Mouse (Mus musculus): ENCODE results near the gene Rpa3. TPM values are rescaled to one million over a fixed set of nuclear protein-coding genes. Genes with fewer than 3 reads are reported as not detected.

Rpa3 gene
- polyA plus RNA-seq, 2 experiments: 79.3 to 136 TPM

DNA sequence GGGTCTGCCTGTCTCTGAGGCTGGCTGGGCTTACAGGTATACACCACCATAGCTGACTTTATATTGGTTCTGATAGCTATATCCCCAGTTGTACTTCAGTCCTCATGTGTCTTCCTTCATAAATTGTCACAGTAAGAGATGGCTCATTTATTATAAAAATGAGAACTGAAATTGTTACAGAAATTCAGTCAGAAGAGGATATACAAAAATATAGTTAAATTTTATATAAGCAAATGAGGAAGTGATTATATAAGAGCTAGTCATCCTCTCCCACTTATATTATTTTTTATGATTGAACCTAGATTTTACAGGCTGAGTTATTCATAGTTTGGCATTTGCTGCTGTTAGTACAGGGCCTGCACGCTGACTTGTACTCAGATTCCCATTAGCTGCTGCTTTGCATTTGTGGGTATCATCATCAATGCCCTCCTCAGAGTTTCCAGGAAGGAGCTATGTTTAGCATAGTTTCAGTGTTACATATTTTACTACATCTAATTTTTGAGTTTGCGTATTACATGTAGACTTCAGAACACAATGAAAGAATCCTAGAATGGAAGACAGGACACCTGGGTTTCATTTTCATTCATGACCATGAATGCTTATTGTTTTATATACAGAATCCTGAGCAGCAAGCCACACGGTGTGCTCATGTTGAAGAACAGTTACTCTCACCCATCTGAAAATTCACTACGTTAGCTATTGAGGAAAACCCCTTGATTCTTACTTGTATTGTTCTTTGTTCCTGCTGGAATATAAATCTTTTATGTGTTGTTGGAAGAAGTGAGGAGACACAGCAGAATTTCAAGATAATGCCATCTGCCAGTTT lies 30.0 kb upstream of the Rpa3 start:
- ATAC-seq (ENCODE audit: low FRiP score, low read depth): no peak
- Histone ChIP-seq H3K36me3 (ENCODE audit: control insufficient read depth, insufficient read depth, low read length) (no peaks in the 10 kb centered on the region), H3K4me1 (ENCODE audit: control insufficient read depth, insufficient read depth, low read length) (no peaks in the 10 kb centered on the region; the same call in 1 of the 2 replicates), H3K27ac (replicated peaks; ENCODE audit: low read depth, low read length) (no peak overlapping the region), H3K27me3 (ENCODE audit: control insufficient read depth, insufficient read depth, low read length) (no peaks in the 10 kb centered on the region), H3K4me3 (replicated peaks; ENCODE audit: low read length) (no peak overlapping the region), H3K4me2 (replicated peaks; ENCODE audit: low read depth, low read length, severe bottlenecking) (no peak overlapping the region), H3K9ac (ENCODE audit: low read depth, low read length, severe bottlenecking) (no peak overlapping the region), H3K9me3 (ENCODE audit: control insufficient read depth, low read length) (no peaks in the 10 kb centered on the region)
- WGBS: 69% methylated on average over 4 of the region's 4 CpGs
- no peak for DNase-seq (ENCODE audit: low spot score)
- TF ChIP-seq POLR2A (IDR thresholded peaks at IDR 0.05; ENCODE audit: borderline replicate concordance, extremely low read depth, insufficient read depth, insufficient read length): no peak

DNA sequence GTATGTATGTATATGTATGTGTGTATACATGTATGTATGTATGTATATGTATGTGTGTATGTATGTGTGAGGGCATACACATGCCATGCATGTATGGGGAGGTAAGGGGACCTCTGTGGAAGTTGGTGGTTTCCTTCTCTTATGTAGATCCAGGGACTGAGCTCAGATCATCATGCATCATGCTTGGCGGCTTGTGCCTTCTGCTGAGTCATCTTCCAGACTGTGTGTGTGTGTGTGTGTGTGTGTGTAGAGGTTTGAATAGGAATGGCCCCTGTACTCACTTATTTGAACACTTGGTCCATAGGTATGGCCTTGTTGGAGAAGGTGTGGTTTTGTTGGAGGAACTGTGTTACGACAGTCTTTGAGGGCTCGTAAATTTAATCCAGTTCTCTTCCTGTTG lies 27.2 kb upstream of the Rpa3 start:
- Histone ChIP-seq H3K9ac (ENCODE audit: low read depth, low read length, severe bottlenecking) (no peak overlapping the region), H3K27ac (replicated peaks; ENCODE audit: low read depth, low read length) (no peak overlapping the region), H3K27me3 (ENCODE audit: control insufficient read depth, insufficient read depth, low read length) (no peaks in the 10 kb centered on the region), H3K36me3 (ENCODE audit: control insufficient read depth, insufficient read depth, low read length) (no peaks in the 10 kb centered on the region), H3K4me1 (ENCODE audit: control insufficient read depth, insufficient read depth, low read length) (no peaks in the 10 kb centered on the region), H3K4me3 (replicated peaks; ENCODE audit: low read length) (no peak overlapping the region), H3K9me3 (ENCODE audit: control insufficient read depth, low read length) (no peaks in the 10 kb centered on the region), H3K4me2 (replicated peaks; ENCODE audit: low read depth, low read length, severe bottlenecking) (no peak overlapping the region)
- WGBS: 90% methylated on average over 3 of the region's 3 CpGs
- no peak for ATAC-seq (ENCODE audit: low FRiP score, low read depth)
- no peak for DNase-seq (ENCODE audit: low spot score)
- TF ChIP-seq POLR2A (IDR thresholded peaks at IDR 0.05; ENCODE audit: borderline replicate concordance, extremely low read depth, insufficient read depth, insufficient read length): no peak

DNA sequence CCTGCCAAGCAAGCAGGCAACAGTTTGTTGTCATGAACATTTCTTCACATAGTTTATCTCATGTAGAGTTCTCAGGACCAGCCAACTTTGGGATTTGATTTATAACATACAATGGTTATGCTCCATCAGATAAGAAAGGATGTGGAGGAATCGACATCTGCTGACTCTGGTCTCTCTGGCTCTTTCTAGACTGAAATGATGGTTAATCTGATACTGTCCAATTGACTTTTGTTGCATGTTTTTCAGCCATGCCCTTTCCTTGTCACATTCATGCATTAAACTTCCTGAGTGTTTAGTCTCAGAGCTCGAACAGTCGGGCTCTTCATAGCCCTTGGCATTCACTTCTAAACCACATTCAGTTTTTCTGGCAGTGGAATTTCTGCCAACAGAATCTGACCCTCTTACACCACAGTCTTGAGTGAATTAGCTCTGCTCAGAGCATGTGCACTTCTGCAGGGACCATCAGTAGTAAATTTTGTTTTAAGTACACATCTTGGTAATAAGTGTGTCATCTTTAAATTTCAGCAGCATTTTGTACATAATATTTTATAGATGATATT lies 26.5 kb upstream of the Rpa3 start:
- H3K4me1 ChIP-seq (ENCODE audit: control insufficient read depth, insufficient read depth, low read length): no peaks in the 10 kb centered on the region
- DNase-seq (ENCODE audit: low spot score): no peak
- H3K4me2 ChIP-seq (replicated peaks; ENCODE audit: low read depth, low read length, severe bottlenecking): no peak overlapping the region
- no peak overlapping the region for H3K27ac ChIP-seq (replicated peaks; ENCODE audit: low read depth, low read length)
- no peaks in the 10 kb centered on the region for H3K36me3 ChIP-seq (ENCODE audit: control insufficient read depth, insufficient read depth, low read length)
- no peak for ATAC-seq (ENCODE audit: low FRiP score, low read depth)
- H3K4me3 ChIP-seq (replicated peaks; ENCODE audit: low read length): no peak overlapping the region
- H3K9ac ChIP-seq (ENCODE audit: low read depth, low read length, severe bottlenecking): no peak overlapping the region
- WGBS: 70% methylated on average over 3 of the region's 3 CpGs
- H3K27me3 ChIP-seq (ENCODE audit: control insufficient read depth, insufficient read depth, low read length): no peaks in the 10 kb centered on the region
- no peak for TF ChIP-seq POLR2A (IDR thresholded peaks at IDR 0.05; ENCODE audit: borderline replicate concordance, extremely low read depth, insufficient read depth, insufficient read length)
- H3K9me3 ChIP-seq (ENCODE audit: control insufficient read depth, low read length): no peaks in the 10 kb centered on the region

DNA sequence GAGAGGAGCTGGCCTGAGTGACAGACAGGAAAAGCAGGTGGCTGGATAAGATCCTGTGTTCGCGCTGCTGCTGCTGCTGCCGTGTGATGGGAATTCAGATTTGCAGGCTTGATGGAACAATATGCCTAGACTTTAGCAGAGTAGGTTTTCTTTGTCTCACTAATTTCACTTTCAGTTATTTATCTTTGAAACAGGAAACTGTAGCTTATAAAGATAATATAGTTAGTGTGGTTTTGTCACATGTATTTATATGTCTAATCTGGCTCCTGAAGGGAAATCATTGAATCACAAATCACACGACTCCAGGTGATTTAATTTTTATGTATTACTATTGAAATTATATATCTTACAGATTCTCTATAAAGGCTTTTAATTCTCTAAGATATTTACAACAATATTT lies 24.3 kb upstream of the Rpa3 start:
- Histone ChIP-seq H3K36me3 (ENCODE audit: control insufficient read depth, insufficient read depth, low read length) (no peaks in the 10 kb centered on the region), H3K4me1 (ENCODE audit: control insufficient read depth, insufficient read depth, low read length) (no peaks in the 10 kb centered on the region), H3K27me3 (ENCODE audit: control insufficient read depth, insufficient read depth, low read length) (no peaks in the 10 kb centered on the region), H3K4me3 (replicated peaks; ENCODE audit: low read length) (no peak overlapping the region), H3K27ac (replicated peaks; ENCODE audit: low read depth, low read length) (no peak overlapping the region), H3K9me3 (ENCODE audit: control insufficient read depth, low read length) (no peaks in the 10 kb centered on the region), H3K9ac (ENCODE audit: low read depth, low read length, severe bottlenecking) (no peak overlapping the region), H3K4me2 (replicated peaks; ENCODE audit: low read depth, low read length, severe bottlenecking) (no peak overlapping the region)
- DNase-seq (ENCODE audit: low spot score): no peak
- ATAC-seq (ENCODE audit: low FRiP score, low read depth): no peak
- no peak for TF ChIP-seq POLR2A (IDR thresholded peaks at IDR 0.05; ENCODE audit: borderline replicate concordance, extremely low read depth, insufficient read depth, insufficient read length)
- WGBS: 87% methylated on average over 4 of the region's 4 CpGs

DNA sequence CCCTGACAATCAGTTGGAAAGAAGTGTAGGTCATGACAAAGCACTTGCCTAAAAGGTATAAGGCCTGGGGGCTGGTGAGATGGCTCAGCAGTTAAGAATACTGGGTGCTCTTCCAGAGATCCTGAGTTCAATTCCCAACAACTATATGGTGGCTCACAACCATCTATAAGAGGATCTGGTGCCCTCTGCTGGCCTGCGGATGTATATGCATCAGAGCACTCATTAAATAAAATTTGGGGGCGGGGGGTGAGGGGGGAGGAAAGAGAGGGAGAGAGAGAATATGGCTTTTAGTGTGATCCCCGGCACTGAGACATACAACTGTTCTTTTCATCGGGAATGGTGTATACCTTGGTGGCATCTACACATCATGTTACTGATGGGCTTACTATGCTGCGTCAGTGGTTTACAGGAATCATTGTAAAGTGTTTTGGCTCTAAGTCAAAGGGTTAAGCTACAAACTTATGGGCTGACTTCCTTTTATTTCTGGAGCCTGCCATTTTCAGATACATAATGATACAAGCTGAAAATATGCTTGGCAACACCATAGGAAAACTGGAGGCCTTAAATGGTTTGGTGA lies 19.5 kb upstream of the Rpa3 start:
- no peak for DNase-seq (ENCODE audit: low spot score)
- H3K9me3 ChIP-seq (ENCODE audit: control insufficient read depth, low read length): no peaks in the 10 kb centered on the region
- no peaks in the 10 kb centered on the region for H3K27me3 ChIP-seq (ENCODE audit: control insufficient read depth, insufficient read depth, low read length)
- no peak overlapping the region for H3K27ac ChIP-seq (replicated peaks; ENCODE audit: low read depth, low read length)
- no peaks in the 10 kb centered on the region for H3K36me3 ChIP-seq (ENCODE audit: control insufficient read depth, insufficient read depth, low read length)
- H3K4me1 ChIP-seq (ENCODE audit: control insufficient read depth, insufficient read depth, low read length): no peaks in the 10 kb centered on the region; the same call in 1 of the 2 replicates
- H3K9ac ChIP-seq (ENCODE audit: low read depth, low read length, severe bottlenecking): no peak overlapping the region
- H3K4me2 ChIP-seq (replicated peaks; ENCODE audit: low read depth, low read length, severe bottlenecking): no peak overlapping the region
- 83% methylated on average over 5 of the region's 5 CpGs for WGBS
- no peak for ATAC-seq (ENCODE audit: low FRiP score, low read depth)
- no peak for TF ChIP-seq POLR2A (IDR thresholded peaks at IDR 0.05; ENCODE audit: borderline replicate concordance, extremely low read depth, insufficient read depth, insufficient read length)
- no peak overlapping the region for H3K4me3 ChIP-seq (replicated peaks; ENCODE audit: low read length)

Data from limb, embryonic 14.5 days (tissue).